Mouse (Mus musculus) adrenal gland, adult (tissue): ENCODE measurements around the gene Syce2.
A peak's percentile ranks its signal among the peaks of the same experiment; 100 is the strongest.

Experiments used
- DNase-seq, 2 experiments: peaks; one replicate each; pipeline ENCODE4 v3.0.0; 2022 to 2023; ENCODE audit warnings: low spot score in 1 of 2; ENCODE audit not compliant: inconsistent age in 2 of 2

The Syce2 gene

GRCm38 (mm10) chr8:84844397-84845070 is 27.4 kb upstream of the Syce2 start:
- peak in 1 of 2 experiments; percentile 44 for DNase-seq

- peak; percentile 57 to 74 for DNase-seq
Observed at GRCm38 (mm10) chr8:84845355-84846093, 26.4 kb upstream of the Syce2 start.

DNA sequence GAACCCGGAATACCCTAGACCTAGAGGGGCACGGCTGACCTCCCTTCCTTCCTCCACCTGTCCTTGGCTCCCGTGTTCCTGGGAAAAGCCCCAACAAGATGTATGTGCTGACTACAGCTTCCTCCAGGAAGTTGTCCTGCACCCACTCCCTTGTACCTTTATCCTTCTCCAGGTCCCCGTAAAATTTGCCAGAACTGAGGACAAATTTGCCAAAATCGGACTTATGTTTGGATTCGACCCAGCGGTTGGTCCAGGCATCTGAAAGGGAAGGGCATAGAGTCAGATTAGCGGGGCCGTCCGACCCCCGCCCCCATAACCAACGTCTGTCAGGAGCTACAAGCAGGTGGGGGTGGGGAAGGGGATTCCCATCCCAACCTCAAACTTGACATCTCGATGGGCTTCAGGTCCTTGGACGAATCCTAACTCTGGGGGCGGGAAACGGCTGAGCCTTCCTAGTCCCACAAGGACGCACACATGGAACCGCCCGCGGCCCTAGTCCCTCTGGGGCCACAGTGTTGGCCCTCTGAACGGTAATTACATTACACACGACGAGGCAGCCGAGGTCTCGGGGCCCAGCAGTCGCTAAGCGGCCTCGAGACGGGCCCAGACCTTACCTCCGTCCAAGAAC is 25.7 kb upstream of the Syce2 start:
- no peak for DNase-seq

DNA sequence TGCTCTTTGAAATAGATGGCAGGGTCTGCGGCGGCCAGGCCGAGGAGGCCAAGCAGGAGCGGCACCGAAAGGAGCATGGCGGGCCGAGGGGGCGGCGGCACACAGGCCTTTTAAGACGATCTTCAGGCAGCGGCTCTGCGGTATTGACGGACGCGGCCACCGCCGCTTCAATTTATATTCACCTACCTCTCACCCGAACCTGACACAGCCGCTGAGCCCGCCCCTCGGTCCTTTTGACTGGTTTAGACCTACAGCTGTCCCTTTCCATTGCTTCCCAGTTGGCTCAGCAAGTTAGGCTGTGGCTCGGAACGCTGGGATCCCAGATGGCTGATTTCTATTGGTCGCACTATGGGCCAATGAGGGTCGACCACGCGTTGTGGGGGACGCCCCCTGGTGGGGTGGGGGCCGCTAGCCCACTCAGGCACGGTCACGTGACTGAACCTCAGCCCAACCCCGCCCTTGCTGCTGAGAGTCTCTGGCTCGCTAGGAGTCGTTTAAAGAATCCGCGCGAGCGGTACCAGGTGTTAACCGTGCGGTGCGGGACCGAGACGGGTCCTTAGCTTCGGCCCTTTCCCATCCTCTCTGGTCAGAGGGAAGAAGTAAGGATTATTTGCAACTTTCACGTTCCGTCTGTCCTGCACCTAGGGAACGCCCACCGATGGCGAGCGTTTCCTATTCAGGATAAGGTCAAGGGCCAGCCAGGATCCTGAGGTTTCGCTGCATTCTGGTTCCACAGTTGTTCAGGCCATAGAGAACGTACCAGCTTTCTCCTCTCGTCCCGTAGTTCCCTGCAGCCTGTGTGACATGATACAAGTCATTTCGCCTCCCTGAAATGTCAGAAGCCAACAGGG is 25.0 kb upstream of the Syce2 start, which contains the start of gene Calr:
Gene Calr, minus strand, starts transcription at position 213 of the 851 bp plus-strand sequence.
- peak; percentile 100 for DNase-seq

- peak in 1 of 2 experiments; percentile 74 for DNase-seq
Observed at GRCm38 (mm10) chr8:84847684-84848435, 24.1 kb upstream of the Syce2 start.

DNA sequence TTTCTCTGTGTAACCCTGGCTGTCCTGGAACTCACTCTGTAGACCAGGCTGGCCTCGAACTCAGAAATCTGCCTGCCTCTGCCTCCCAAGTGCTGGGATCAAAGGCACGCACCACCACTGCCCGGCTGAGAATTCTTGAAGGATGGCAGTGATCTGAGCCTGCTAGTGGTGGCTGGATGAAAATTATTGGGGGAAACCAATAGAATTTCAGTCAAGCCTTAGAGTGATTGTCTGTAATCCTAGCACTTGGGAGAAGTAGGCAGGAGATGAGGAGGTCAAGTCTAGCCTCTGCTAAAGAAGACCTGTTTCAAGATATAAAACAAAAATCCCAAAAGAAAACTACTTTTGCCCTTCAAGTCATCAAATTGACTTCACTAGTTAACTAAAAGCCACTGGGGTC is 15.5 kb upstream of the Syce2 start:
- DNase-seq = no peak

DNA sequence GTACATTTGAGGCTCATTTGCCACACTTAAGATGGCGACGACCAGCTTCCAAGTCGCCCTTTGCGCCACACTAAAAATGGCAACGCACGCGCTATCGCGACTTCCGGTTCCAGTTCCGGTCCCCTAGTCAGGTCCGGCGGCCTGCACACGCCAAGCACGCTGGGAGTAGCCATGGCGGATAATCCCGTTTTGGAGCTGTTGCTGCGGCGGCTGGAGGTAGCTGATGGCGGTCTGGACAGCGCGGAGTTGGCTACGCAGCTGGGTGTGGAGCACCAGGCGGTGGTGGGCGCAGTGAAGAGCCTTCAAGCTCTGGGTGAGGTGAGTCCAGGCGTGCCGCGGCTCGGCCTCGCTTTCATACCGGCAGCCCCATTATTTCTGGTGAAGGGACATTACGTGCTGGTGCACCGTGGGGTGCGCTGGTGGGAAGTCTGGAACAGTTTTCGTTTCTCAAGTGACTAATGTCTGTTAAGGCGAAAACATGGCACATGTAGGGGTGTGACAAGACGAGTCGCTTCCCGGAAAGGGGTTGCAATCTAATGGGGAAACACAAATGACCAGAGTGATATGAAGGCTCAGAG is 15.0 kb upstream of the Syce2 start, which contains the start of gene Farsa:
Gene Farsa, plus strand, starts transcription at position 126 of the 578 bp plus-strand sequence.
- peak; percentile 93 to 97 for DNase-seq

GRCm38 (mm10) chr8:84872309-84872965 is 526 bp downstream of the Syce2 start:
- DNase-seq = peak; percentile 51 to 71

- no peak for DNase-seq
Observed at GRCm38 (mm10) chr8:84873016-84873415, 1.1 kb downstream of the Syce2 start.

GRCm38 (mm10) chr8:84874339-84874738 is 2.4 kb downstream of the Syce2 start:
- no peak for DNase-seq

GRCm38 (mm10) chr8:84877297-84878035 is 5.6 kb downstream of the Syce2 start:
- no peak for DNase-seq

GRCm38 (mm10) chr8:84878915-84879314 is 7.0 kb downstream of the Syce2 start:
- DNase-seq = no peak

GRCm38 (mm10) chr8:84884728-84885127 is 12.8 kb downstream of the Syce2 start:
- no peak for DNase-seq

DNA sequence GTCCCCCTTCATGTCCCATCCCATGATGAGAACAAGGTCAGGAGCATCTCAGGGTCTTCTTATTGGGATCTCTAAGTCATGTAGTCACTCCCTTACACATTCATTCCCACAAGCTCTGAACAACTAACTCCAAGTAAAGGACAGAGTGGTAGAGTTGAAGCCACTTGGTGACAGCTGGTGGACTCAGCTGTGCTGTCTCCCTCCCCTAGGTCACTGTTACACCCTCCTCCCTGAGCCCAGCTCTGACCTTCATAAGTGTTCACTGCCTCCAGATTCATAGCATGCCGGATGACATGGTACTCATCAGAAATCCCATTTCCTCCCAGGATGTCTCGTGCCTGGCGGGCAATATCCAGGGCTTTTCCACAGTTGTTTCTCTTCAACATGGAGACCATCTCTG is 16.4 kb downstream of the Syce2 start:
- DNase-seq = no peak

DNA sequence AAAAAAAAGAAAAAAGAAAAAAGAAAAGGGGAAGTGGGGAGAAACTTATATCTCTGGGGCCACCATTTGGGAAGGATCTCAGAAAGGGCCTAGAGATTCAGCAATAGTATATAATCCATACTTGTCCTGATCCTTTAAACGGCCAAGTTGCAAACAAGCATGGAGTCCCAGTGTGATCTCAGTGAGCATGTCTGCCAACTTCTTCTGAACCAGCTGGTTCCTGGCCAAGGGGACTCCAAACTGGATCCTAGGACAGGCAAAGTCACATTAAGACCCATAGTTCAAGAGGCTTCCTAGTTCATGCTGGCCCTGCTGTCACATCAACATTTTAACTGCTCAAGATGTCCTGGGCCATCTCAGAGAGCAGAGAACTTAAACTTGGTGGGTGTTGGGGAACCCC is 17.2 kb downstream of the Syce2 start:
- no peak for DNase-seq

GRCm38 (mm10) chr8:84892993-84893708 is 21.2 kb downstream of the Syce2 start:
- no peak for DNase-seq

GRCm38 (mm10) chr8:84893709-84894134 is 21.8 kb downstream of the Syce2 start, which contains the start of gene Gcdh:
Gcdh (minus strand) TSS chr8:84893921.
- DNase-seq = peak; percentile 94 to 97

DNA sequence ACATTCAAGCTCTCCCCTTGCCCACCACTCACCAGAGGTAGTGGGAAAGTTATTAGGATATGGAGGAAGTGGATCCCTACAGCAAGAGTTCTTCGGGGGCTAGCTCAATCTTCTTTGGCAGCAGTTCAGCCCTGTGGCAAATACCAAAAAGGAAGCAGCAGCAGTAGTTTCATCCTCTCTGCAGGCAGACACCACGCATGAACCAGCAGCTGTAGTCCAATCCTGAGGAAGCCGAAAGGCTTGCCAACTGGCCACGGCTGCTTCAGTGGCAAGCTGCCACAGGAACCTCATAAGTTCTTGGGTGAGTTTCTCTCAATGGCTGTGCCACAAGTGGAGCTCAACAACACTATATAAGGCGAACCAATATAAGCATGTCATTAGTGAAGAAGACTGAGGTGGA is 24.1 kb downstream of the Syce2 start:
- no peak for DNase-seq
